Mouse (Mus musculus) C2C12 (cell line): ENCODE measurements around the gene Tgfb2.

Source experiments
- CTCF ChIP-seq: IDR thresholded peaks from one replicate; pipeline ENCODE4 v1.5.1; 2011; ENCODE audit not compliant: control insufficient read depth, insufficient read depth, insufficient read length
- MAX ChIP-seq: IDR thresholded peaks from one replicate; pipeline ENCODE4 v1.6.1; 2011; ENCODE audit warnings: mild to moderate bottlenecking, control low read depth

- no peak for TF ChIP-seq CTCF
- TF ChIP-seq MAX = no peak
Measured at GRCm38 (mm10) chr1:186661206-186661921, 44.4 kb downstream of the Tgfb2 start.
